Mouse (Mus musculus) cortical plate, adult 2 months (tissue): Measurements from ENCODE around the gene Cnppd1. TPM values are rescaled to one million over a fixed set of nuclear protein-coding genes. Genes with fewer than 3 reads are reported as not detected.

Source experiments
- H3K27ac ChIP-seq: fragments of 200-500 bp; 2 replicates; pipeline ENCODE4 v1.5.1; 2012; ENCODE audit warnings: low read length, control low read depth, inconsistent platforms; ENCODE audit not compliant: insufficient read depth
- H3K4me1 ChIP-seq: fragments of 200-500 bp; 2 replicates; pipeline ENCODE4 v1.6.1; 2011; ENCODE audit warnings: low read length; ENCODE audit not compliant: control insufficient read depth, insufficient read depth
- H3K4me3 ChIP-seq: fragments of 200-500 bp; 2 replicates; pipeline ENCODE4 v1.5.1; 2011; ENCODE audit warnings: mild to moderate bottlenecking, low read length, control low read depth; ENCODE audit not compliant: insufficient read depth
- CTCF ChIP-seq: fragments of 200-500 bp; IDR thresholded peaks from 2 replicates; pipeline ENCODE4 v1.5.1; 2011; ENCODE audit warnings: mild to moderate bottlenecking, control low read depth, low read length; ENCODE audit not compliant: insufficient read depth; ENCODE audit errors: extremely low read depth
- POLR2A ChIP-seq: fragments of 200-500 bp; IDR thresholded peaks from 2 replicates; pipeline ENCODE4 v1.6.1; 2011; ENCODE audit warnings: mild to moderate bottlenecking, low read length, control low read depth; ENCODE audit not compliant: insufficient read depth; ENCODE audit errors: extremely low read depth
- polyA plus RNA-seq: library from polyadenylated mRNA; depleted of rRNA; stranded (reverse); fragments of >200 nt; gene quantifications from 2 replicates; pipeline ENCODE4 v1.2.3, GENCODE M21; 2012; rRNA removed

Cnppd1 gene
- polyA plus RNA-seq, 1 experiment, result 36.9 TPM

DNA sequence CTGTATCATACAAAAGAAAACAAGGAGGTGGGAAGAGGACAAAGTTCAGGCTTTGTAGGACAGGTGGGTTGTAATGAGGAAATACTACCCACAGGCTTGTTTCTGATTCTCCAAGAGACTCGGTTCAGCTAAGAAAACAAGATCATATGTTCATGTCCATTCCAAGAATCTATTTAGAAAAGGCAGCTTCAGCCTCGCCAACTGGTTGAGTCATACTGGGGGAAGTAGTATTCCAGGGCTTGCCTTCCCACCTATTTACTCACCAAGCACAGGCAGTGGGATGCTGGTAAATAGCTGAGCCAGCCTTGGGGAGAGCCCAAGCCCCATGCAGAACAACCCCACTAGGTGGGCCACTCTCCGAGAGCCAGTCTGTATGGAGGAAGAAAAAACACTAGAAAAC, 13.9 kb downstream of the Cnppd1 start:
- Histone ChIP-seq H3K27ac (no peak overlapping the region), H3K4me3 (no peak overlapping the region), H3K4me1 (peaks cover 1% of the 10 kb centered on the region; the same call in 1 of the 2 replicates)
- TF ChIP-seq POLR2A (no peak), CTCF (no peak)

DNA sequence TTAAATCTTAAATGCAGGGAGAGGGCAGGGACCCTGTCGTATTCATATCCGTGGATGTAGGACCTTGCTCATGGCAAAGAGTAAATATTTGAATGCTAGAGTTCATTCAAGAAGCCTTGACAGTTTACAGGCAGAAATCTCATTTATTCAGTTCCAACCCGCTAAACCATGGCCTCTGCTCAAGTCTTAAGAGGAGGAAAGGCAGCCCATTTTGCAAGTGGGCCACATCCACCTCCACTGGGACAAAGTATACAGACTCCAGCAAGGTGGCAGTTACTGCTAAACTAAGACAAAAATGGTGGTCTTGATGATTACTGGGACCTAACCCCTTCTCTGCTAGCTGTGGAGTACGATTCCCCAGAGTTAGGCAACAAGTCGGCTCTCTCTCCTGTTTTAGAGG, 17.1 kb downstream of the Cnppd1 start:
- Histone ChIP-seq H3K4me1 (peaks cover 1% of the 10 kb centered on the region; the same call in 1 of the 2 replicates), H3K4me3 (peak overlapping the region; percentile 75), H3K27ac (0 out of 2 replicates have a peak overlapping the region, but pooled peaks have one; percentile 28)
- TF ChIP-seq POLR2A (no peak), CTCF (no peak)

DNA sequence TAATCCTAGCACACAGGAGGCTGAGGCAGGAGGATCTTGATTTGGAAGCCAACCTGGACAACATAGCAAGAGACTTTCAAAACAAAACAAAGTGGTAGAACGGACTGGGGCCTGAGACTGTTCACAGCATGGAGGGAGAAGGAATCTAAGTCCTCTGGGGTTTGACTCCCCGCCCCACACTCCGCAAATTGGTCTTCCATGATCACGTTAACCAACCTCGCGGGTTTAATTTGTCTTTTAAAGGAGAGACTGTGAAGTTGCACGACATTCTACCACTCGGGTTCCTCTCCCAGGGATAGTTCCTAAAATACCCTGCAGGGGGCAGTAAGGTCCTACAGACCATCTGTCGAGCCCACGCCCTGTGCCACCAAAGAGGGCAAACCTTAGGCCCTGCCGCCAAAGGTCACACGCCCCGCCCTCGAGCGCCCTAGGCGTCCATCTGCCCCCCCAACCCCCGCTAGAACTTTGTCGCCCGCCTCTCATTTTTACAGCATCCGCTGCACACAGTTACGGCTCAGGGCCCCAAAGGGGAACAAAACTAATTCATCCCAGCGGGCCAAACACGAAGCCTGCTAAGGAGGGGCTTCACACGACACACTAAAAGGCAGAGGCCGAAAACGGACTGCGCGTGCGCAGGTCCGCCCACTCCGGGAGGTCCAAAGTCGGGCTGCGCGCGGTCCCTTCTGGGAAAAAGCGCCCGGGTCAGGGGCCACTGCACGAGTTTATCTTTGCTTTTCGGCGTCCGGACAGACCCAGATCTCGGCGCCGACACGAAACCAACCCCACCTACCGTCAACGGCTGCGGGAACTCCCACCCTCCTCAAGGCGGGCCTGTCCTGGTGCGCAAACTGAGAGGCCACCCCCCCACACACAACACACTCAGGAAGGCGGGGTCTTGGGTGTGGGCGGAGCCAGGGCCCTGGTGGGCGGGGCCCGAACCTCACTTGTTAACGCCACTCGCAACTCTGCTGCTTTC, 17.9 kb downstream of the Cnppd1 start, which contains the start of gene Nhej1:
TSS of gene Nhej1 (minus strand) at position 855 of the 976 bp plus-strand sequence.
- peak; percentile 62 for TF ChIP-seq CTCF
- TF ChIP-seq POLR2A, result peak; percentile 76; the same call in 1 of the 2 replicates
- H3K4me1 ChIP-seq, result peaks cover 1% of the 10 kb centered on the region; the same call in 1 of the 2 replicates
- peak within 1 kb of the TSS; percentile 96 for H3K27ac ChIP-seq
- H3K4me3 ChIP-seq, result peak within 1 kb of the TSS; percentile 75

GRCm38 (mm10) chr1:75122211-75122610, 20.3 kb downstream of the Cnppd1 start:
- Histone ChIP-seq H3K27ac (no peak overlapping the region), H3K4me3 (no peak overlapping the region), H3K4me1 (peaks cover 1% of the 10 kb centered on the region; the same call in 1 of the 2 replicates)
- TF ChIP-seq POLR2A, result no peak
- no peak for TF ChIP-seq CTCF

Other genes with a start within 250 kb of the Cnppd1 start
- gene Cryba2, start 249.6 kb downstream of the Cnppd1 start, polyA plus RNA-seq, result 0.66 and 1.4 TPM in 2 replicates
- gene Cfap65, start 207.1 kb downstream of the Cnppd1 start, polyA plus RNA-seq, result 8.9 and 10.6 TPM in 2 replicates
- 0.34 and 0.46 TPM in 2 replicates for gene Ihh, start 191.0 kb downstream of the Cnppd1 start, polyA plus RNA-seq
- 2.0 and 2.2 TPM in 2 replicates for gene Nhej1, start 17.5 kb downstream of the Cnppd1 start, polyA plus RNA-seq
- 1.7 and 1.9 TPM in 2 replicates for gene Slc23a3, start 8.8 kb downstream of the Cnppd1 start, polyA plus RNA-seq
- 227 and 233 TPM in 2 replicates for gene Retreg2, start 67 bp upstream of the Cnppd1 start, polyA plus RNA-seq
- 64.3 and 64.9 TPM in 2 replicates for gene Zfand2b, start 25.9 kb upstream of the Cnppd1 start, polyA plus RNA-seq
- gene Abcb6, start 37.7 kb upstream of the Cnppd1 start, polyA plus RNA-seq, result 23.8 and 25.7 TPM in 2 replicates
- gene Ankzf1, start 49.4 kb upstream of the Cnppd1 start, polyA plus RNA-seq, result 47.4 and 54.1 TPM in 2 replicates
- 124 and 129 TPM in 2 replicates for gene Atg9a, start 49.5 kb upstream of the Cnppd1 start, polyA plus RNA-seq
- gene Glb1l, start 68.1 kb upstream of the Cnppd1 start, polyA plus RNA-seq, result 20.4 and 21.2 TPM in 2 replicates
- gene Stk16, start 68.1 kb upstream of the Cnppd1 start, polyA plus RNA-seq, result 159 and 172 TPM in 2 replicates
- 345 and 362 TPM in 2 replicates for gene Tuba4a, start 77.2 kb upstream of the Cnppd1 start, polyA plus RNA-seq
- gene A630095N17Rik, start 89.4 kb upstream of the Cnppd1 start, polyA plus RNA-seq, result not detected in 2 replicates
- gene Dnajb2, start 93.7 kb upstream of the Cnppd1 start, polyA plus RNA-seq, result 104 and 115 TPM in 2 replicates
- 405 TPM in 2 replicates for gene Ptprn, start 121.8 kb upstream of the Cnppd1 start, polyA plus RNA-seq
- gene Resp18, start 135.7 kb upstream of the Cnppd1 start, polyA plus RNA-seq, result 138 and 162 TPM in 2 replicates
- gene Dnpep, start 175.3 kb upstream of the Cnppd1 start, polyA plus RNA-seq, result 73.6 and 74.4 TPM in 2 replicates
- 3.0 and 3.2 TPM in 2 replicates for gene Des, start 217.6 kb upstream of the Cnppd1 start, polyA plus RNA-seq
- 164 and 170 TPM in 2 replicates for gene Speg, start 232.6 kb upstream of the Cnppd1 start, polyA plus RNA-seq